Mouse (Mus musculus) erythroblast, embryonic 14.5 days (primary cell): ENCODE data around the gene Exoc5. TPM values are rescaled to one million over a fixed set of nuclear protein-coding genes. Genes with fewer than 3 reads are reported as not detected.

Source experiments
- H3K27me3 ChIP-seq: 2 replicates; pipeline ENCODE4 v1.6.1; 2012; ENCODE audit warnings: inconsistent platforms; ENCODE audit not compliant: control insufficient read depth
- H3K36me3 ChIP-seq: 2 replicates; pipeline ENCODE4 v1.6.1; 2012; ENCODE audit warnings: mild to moderate bottlenecking, inconsistent platforms; ENCODE audit not compliant: control insufficient read depth
- H3K4me1 ChIP-seq: 2 replicates; pipeline ENCODE4 v1.6.1; 2012; ENCODE audit warnings: inconsistent platforms; ENCODE audit not compliant: control insufficient read depth
- H3K4me3 ChIP-seq: replicated peaks from 2 replicates; pipeline ENCODE3; 2012; ENCODE audit warnings: moderate library complexity, mild to moderate bottlenecking, inconsistent platforms
- H3K9me3 ChIP-seq: 2 replicates; pipeline ENCODE4 v1.6.1; 2012; ENCODE audit warnings: low read length, inconsistent platforms, mixed read lengths; ENCODE audit not compliant: control insufficient read depth
- GATA1 ChIP-seq: IDR thresholded peaks from 2 replicates; pipeline ENCODE4 v1.6.1; 2012; ENCODE audit warnings: low read length, inconsistent platforms, mixed read lengths
- TAL1 ChIP-seq: IDR thresholded peaks from 3 replicates; pipeline ENCODE4 v1.6.1; 2012; ENCODE audit warnings: low read length, inconsistent platforms, mixed read lengths
- polyA plus RNA-seq: library from polyadenylated mRNA; stranded (reverse); fragments of >175 nt; gene quantifications from 2 replicates; pipeline ENCODE4 v1.2.3, GENCODE M21; 2012

The Exoc5 gene
- polyA plus RNA-seq, 1 experiment: 0.54 TPM

DNA sequence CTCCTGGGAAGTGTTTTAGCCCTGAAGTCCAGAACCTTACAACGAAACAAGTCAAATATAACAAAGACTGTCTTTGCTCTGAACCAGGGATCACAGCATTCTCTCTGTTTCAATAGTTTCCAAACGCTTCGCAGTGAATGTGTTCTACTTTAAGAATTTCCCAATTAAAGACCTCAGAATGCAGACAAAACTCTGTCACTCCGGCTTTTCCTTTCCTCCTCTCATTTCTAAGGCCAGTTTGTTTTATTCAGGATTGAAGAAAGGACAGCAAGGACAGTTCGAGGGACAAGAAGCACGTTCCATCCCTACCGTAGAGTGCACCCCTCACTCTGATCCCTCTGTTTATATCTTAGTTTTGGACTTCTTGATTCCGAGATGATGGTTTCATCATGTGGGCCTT, 76.6 kb downstream of the Exoc5 start:
- Histone ChIP-seq H3K9me3 (no peaks in the 10 kb centered on the region), H3K36me3 (no peaks in the 10 kb centered on the region), H3K27me3 (peaks cover 9% of the 10 kb centered on the region), H3K4me3 (no peak overlapping the region), H3K4me1 (no peaks in the 10 kb centered on the region)
- TF ChIP-seq GATA1: no peak
- no peak for TF ChIP-seq TAL1

DNA sequence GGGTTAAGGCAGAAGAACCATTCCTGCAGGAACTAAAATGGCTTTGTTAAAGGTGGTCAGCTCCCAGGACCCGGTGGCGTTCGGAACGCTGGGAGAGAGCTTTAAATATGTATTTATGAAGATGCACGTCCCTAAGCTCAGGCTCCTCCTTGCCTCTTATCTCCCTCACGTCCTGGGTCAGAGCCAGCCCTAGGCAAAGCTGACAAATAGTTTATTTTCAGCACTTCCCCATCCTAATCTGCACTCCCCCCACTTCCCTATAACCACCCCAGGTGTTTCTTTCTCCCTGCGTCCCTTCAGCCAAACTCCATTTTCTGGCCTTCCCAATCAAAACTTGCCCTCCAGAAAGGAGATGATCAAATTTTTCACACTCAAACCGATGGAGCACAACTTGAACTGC, 80.2 kb downstream of the Exoc5 start:
- H3K36me3 ChIP-seq: no peaks in the 10 kb centered on the region
- no peaks in the 10 kb centered on the region for H3K4me1 ChIP-seq
- no peaks in the 10 kb centered on the region for H3K9me3 ChIP-seq
- H3K27me3 ChIP-seq: peaks cover 9% of the 10 kb centered on the region
- no peak overlapping the region for H3K4me3 ChIP-seq
- TF ChIP-seq GATA1 (no peak), TAL1 (no peak)

DNA sequence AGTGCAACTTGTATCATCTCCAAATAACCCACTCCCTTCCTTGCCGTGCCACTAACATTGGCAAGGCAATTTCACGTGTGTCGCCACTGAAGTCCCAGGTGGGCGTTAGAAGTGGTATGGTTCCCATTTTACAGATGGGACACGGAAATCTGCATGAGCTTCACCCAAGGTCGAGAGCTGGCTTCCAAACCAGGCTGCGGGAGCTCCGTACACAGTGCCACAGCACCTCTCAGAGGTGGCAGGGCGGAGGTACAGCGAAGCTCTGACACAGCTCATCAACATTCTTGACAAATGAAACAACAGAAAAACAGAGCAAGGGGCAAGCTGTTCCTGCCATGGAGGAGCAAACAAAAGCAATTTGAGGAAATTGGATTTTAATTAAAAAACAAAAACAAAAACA, 80.8 kb downstream of the Exoc5 start:
- TF ChIP-seq GATA1 (no peak), TAL1 (no peak)

DNA sequence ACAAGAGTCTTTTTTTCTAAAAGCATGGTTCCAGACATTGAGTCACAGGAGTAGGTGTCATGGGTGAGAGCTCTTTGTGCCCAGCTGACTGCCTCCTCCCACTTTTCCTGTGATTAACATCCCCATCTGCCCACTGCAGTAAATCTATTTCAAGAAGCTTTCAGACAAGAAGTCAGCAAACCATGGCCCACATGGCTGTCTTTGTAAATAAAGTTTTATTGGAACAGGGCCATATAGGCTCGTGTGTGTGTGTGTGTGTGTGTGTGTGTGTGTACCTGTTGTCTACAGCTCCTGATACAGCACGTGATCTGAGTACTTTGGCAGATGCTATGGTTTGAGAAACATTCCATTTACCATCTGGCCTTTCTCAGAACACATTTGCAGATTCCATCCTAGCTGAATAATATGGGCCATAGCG, 87.5 kb downstream of the Exoc5 start:
- no peaks in the 10 kb centered on the region for H3K9me3 ChIP-seq
- TF ChIP-seq TAL1 (no peak), GATA1 (no peak)
- no peaks in the 10 kb centered on the region for H3K36me3 ChIP-seq
- no peaks in the 10 kb centered on the region for H3K4me1 ChIP-seq
- no peak overlapping the region for H3K4me3 ChIP-seq
- no peaks in the 10 kb centered on the region for H3K27me3 ChIP-seq

More for the DNA sequence above, 80.8 kb downstream of the Exoc5 start:
- H3K36me3 ChIP-seq: no peaks in the 10 kb centered on the region
- peaks cover 6% of the 10 kb centered on the region for H3K27me3 ChIP-seq
- H3K4me3 ChIP-seq: no peak overlapping the region
- no peaks in the 10 kb centered on the region for H3K4me1 ChIP-seq
- no peaks in the 10 kb centered on the region for H3K9me3 ChIP-seq

DNA sequence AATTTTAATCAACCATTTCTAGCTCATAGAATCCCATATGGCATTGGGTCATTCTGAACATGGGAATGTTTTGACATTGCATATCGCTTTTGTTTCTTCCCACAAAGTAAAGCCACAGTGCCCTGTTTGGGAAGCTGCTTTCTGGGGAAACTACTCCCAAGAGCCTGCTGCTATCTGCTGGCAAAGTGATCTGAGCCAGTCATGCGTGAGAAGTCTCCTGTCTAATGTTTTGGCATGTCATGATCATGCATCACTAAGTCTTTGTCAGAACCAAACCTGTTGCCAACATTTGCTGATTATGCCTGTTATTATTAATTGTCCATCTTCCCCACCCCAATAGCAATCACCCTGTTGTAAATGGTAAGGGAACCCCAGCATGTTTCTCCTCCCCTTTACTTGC, 94.9 kb downstream of the Exoc5 start:
- Histone ChIP-seq H3K36me3 (no peaks in the 10 kb centered on the region), H3K9me3 (no peaks in the 10 kb centered on the region), H3K27me3 (no peaks in the 10 kb centered on the region), H3K4me3 (no peak overlapping the region), H3K4me1 (no peaks in the 10 kb centered on the region)
- TF ChIP-seq TAL1: no peak
- no peak for TF ChIP-seq GATA1

DNA sequence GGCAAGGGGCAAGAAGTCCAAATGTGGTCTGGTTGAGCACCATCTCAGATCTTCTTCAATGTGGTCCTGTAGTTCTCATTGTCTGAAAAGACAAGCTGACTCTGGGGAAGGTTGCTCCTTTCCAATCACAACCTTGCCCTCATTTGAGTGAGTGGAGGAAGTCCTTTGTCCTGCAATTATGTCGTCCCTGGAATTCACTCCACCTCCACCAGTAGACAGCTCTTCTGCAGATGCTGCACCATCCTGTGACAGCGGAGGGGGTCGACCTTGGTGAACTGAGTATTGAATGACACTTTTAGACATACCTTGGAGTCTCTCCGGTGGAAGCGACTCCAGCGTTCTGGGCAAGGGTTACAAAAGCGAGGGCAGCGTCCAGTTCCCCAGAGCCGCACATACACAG, 97.8 kb downstream of the Exoc5 start:
- H3K4me1 ChIP-seq: no peaks in the 10 kb centered on the region
- no peaks in the 10 kb centered on the region for H3K9me3 ChIP-seq
- no peaks in the 10 kb centered on the region for H3K27me3 ChIP-seq
- TF ChIP-seq GATA1 (no peak), TAL1 (no peak)
- no peak overlapping the region for H3K4me3 ChIP-seq
- no peaks in the 10 kb centered on the region for H3K36me3 ChIP-seq

Other genes with a start within 250 kb of the Exoc5 start
- 0.21 and 0.24 TPM in 2 replicates for gene Ap5m1, start 556 bp downstream of the Exoc5 start, polyA plus RNA-seq
- gene Naa30, start 105.6 kb upstream of the Exoc5 start, polyA plus RNA-seq: 0.29 and 0.45 TPM in 2 replicates
- 0.01 TPM in 1 of 2 replicates, not detected in the other for gene ccdc198, start 178.8 kb upstream of the Exoc5 start, polyA plus RNA-seq